Mouse (Mus musculus) liver, adult 2 months (tissue): ENCODE measurements around the gene Vamp3.

ENCODE experiments used
- CTCF ChIP-seq: fragments of 200-500 bp; IDR thresholded peaks from 2 replicates; pipeline ENCODE4 v1.5.1; 2011; ENCODE audit warnings: low read depth, low read length, control low read depth
- POLR2A ChIP-seq: fragments of 200-500 bp; IDR thresholded peaks from 2 replicates; pipeline ENCODE4 v1.6.1; 2011; ENCODE audit warnings: low read length, control low read depth; ENCODE audit not compliant: insufficient read depth; ENCODE audit errors: extremely low read depth

GRCm38 (mm10) chr4:151083027-151083426 lies 25.3 kb upstream of the Vamp3 start:
- TF ChIP-seq CTCF (no peak), POLR2A (no peak)
